Mouse (Mus musculus): Measurements from ENCODE around the gene Gkap1.

Gkap1 gene

DNA sequence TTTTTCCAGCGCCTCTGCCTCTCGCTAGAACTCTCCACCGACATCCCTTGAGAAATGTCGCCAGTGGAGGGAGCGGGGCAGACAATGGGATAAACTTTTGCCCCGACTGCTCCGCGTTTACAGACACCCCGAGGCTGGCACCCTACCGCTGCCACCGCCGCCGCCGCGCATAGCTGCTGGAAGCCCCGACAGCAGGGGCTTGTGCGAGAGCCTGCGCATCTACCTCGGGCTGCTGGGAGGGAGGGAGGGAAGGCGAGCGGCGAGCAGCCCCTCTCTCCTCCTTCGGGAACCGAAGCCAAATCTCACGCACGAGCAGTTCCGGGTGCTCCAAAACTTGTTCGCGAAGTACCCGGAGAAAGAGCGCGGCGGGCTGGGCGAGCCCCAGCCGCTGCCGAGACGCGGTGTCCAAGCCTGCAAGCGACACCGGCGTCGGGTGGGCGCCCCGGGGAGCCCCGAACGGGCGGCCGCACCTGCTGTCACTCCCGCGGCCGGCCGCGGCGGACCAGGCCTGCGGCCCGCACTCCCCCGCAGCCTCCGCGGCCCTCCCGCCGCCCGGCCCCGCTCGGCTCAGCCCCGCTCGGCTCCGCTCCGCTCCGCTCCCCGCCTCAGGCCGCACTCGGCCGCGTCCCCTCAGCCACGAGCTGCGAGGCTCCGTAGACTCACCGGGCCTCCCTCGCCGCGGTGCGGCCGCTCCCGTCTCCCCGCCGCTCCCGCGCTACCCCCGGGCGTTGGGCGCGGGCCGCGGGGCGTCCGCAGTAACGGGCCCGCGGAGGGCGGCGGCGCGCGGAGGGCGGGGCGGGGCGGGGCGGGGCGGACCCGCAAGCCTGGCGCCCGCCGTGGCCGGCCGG, 1.9 kb downstream of the Gkap1 start:
- in situ Hi-C loops (cut with MboI; ENCODE audit: unreplicated experiment in 2 of 2): loop anchor here in 1 of 2 experiments (25.0 kb wide), 1 partner anchor 1539 kb away; the partner anchor contains the start of gene Tut7

DNA sequence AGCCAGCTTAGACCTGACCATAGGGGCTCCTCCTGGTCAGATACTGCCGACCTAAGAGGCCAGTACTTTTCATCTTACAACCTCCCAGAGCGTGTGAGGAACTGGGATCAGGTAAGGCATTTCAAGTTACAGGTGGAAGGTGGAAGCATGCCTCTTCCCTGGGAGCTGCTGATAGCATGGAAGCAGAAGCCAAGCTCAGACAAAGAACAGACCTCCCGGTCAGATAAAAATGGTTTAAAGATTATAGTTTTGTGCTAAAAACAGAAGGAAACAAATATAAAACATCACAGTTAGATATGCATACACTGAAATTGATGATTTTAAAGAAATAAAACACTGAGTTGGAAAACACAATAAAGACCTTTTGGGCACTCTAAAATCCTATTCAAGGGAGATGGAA, 8.6 kb downstream of the Gkap1 start:
- in situ Hi-C loops (cut with MboI; ENCODE audit: unreplicated experiment in 2 of 2): loop anchor here in 1 of 2 experiments (25.0 kb wide), 1 partner anchor 1545 kb away; the partner anchor contains the start of gene Tut7

DNA sequence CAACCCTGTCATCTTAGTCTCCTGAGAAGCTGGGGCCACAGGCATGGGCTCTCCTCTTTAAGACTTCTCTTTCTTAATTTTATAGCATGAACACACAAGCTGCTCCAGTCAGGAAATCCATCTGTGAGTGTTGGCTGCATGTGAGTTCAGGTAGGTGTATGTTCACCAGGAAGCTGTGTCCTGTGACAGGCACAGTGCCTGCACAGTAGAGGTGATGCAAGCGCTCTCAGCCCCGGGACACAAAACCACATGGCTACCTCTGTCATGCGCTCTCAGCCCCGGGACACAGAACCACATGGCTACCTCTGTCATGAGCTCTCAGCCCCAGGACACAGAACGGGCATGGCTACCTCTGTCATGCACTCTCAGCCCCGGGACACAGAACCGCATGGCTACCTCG, 12.0 kb downstream of the Gkap1 start:
- in situ Hi-C loops (cut with MboI; ENCODE audit: unreplicated experiment in 2 of 2): loop anchor here in 1 of 2 experiments (25.0 kb wide), 1 partner anchor 1549 kb away; the partner anchor contains the start of gene Tut7

DNA sequence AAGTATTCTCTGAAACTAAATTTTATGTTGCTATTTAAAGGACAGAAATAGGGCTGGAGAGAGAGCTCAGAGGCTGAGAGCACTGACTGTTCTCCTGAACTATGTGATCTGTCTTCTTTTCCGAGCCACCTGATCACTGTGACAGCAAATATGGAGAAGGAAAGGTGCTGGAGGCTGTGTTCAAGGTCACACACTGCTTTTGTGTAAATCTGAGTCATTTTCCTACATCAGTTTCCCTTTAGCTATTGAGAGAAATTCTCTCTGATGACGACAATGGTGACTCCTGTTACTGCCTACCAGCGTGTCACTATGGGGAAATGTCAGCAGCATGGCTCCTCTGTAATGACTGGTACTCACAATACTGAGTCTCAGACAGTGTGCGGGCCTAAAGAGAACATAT, 13.8 kb downstream of the Gkap1 start:
- in situ Hi-C loops (cut with MboI; ENCODE audit: unreplicated experiment in 2 of 2): loop anchor here in 1 of 2 experiments (25.0 kb wide), 1 partner anchor 1551 kb away; the partner anchor contains the start of gene Tut7

DNA sequence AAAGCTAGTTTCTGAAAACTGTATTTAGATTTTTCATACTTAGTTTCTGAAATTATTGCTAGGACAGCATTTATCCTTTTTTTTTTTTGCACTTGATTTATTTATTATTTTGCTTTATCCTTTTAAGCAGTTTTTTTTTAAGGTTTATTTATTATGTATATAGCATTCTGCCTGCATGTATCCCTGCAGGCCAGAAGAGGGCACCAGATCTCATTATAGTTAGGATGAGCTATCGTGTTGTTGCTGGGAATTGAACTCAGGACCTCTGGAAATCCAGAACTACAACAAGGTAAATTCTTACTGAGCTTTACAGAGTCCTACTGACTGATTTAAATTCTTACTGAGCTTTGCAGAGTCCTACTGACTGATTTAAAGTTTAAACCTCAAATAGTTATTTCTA, 22.2 kb downstream of the Gkap1 start:
- in situ Hi-C loops (cut with MboI; ENCODE audit: unreplicated experiment in 2 of 2): loop anchor here in 1 of 2 experiments (25.0 kb wide), 1 partner anchor 1559 kb away; the partner anchor contains the start of gene Tut7

DNA sequence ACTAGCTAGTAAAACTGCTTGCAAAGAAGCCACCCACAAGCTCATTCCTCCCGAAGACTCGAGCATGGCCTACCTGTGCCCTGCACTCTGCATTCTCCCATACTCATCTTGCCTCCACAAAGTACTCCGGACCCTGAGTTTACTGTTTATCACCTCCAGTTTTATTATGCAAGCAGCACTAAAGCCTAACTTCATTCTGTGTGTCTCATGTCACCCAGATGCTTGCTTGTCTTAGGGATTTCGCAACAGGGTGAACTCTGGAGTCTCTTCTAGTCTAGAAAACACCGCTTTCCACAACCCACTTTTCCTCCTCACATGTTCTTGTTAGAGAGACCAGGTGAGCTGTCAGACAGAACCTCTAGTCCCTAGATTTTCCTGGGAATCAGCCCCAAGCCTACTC, 26.5 kb downstream of the Gkap1 start:
- in situ Hi-C loops (cut with MboI; ENCODE audit: unreplicated experiment in 2 of 2): no loop called here

DNA sequence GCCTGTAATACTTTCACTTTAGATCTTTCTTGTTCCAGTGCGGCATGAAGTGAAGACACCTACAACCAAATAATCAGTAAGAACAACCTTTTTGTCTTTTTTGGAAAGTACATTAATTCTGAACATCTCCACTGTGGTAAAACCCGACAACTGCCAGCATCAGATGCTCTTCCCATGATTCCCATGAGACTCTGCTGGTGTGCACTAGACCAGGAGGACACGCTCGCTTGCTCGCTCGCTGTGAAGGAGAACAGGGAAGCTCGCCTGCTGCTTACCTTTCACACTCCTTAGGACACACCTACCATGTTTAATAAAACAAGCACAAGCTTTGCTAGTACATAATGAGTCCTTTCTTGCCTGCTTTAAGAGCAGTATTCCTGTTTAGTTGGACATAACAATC, 39.0 kb downstream of the Gkap1 start:
- in situ Hi-C loops (cut with MboI; ENCODE audit: unreplicated experiment in 2 of 2): no loop called here

DNA sequence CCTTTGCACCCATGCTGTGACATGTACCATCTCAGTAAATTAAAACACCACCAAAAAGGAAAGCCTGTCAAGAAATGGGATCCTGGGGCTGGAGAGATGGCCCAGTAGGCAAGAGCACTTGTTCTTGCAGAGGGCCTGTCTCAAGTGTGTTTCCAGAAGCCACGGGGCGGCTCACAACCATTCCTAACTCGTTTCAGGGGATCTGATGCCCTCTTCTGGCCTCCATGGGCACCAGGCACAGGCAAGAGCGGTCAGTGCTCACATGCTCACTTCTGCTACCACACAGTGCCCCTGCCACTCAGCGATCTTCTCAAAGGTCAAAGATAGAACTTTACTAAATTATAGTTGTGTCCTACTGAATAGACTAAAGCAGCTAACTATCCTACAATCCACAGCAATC, 42.9 kb downstream of the Gkap1 start:
- in situ Hi-C loops (cut with MboI; ENCODE audit: unreplicated experiment in 2 of 2): loop anchor here (5.0 kb wide), 1 partner anchor 45 kb away; no protein-coding TSS in a partner anchor

DNA sequence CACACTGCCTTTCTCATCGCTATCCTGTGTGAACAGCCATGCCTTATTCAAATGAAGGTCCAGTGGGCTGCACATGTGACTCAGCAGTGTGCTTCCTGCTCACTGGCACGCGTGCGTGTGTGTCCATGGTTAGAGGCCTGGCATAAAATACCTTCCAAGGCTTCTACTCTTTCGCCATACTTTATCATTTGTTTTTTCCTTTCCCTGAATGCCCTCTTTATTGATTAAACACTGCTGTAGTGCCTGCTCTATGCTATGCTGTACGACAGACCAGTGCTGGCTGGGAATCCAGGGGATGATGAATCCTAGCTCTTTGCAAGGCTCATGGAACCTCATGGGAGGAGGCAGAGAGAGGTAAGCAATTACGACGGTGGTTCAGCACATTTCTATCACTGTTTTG, 43.4 kb downstream of the Gkap1 start:
- in situ Hi-C loops (cut with MboI; ENCODE audit: unreplicated experiment in 2 of 2): loop anchor here (5.0 kb wide), 1 partner anchor 45 kb away; no protein-coding TSS in a partner anchor

DNA sequence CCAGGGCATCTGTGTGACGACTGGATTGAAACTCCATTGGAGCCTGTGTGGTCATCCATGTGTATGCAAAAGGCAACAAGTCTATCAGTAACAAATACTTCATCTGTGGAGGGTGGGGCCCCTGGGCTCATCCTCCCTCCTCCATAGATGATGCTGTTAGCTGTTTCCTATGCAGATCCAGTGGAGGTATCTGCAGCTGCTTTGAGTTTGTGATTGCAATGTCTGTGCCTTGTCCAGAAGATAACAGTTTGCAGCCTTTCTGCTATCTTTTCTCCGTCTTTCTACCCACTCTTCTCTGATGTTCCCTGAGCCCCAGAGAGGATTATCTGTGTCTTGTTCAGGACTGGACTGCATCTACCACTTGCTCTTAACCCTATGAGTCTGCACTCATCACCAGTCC, 46.9 kb downstream of the Gkap1 start:
- in situ Hi-C loops (cut with MboI; ENCODE audit: unreplicated experiment in 2 of 2): no loop called here

DNA sequence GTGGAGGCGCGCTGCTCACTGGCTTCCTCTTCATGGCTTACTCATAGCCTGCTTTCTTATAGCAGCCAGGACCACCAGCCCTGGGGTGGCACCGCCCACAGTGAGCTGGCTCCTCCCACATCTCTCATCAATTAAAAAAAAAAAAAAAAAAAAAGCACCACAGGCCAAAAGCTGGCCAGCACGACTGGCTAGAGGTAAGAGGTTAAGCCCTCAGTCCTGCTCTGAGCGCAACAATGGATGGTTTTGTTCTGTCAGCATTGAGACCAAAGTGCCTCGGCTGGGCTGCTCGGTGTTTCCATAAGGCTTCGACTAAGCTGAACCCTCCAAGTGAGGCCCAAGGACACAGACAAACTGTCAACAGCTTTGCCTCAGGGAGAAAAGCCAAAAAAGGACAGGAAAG, 49.8 kb downstream of the Gkap1 start:
- in situ Hi-C loops (cut with MboI; ENCODE audit: unreplicated experiment in 2 of 2): no loop called here

DNA sequence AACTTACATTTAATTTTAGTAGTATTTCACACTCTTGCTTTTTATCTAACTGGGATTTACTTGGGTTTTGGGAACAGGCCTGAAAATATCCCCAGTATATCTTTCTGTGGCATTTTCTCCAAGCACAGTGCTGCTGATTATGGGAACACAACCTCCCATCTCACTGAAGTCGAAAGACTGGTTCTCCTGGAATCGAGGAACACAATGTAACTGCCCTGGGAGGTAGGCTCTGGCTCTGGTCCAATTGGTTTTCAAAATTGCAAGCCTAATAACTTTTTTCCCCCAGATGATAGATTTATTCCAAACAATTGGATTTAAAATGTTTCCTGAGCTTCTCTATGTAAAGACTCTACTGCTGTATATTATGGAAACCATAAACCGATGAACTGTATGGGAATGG, 55.3 kb downstream of the Gkap1 start:
- in situ Hi-C loops (cut with MboI; ENCODE audit: unreplicated experiment in 2 of 2): no loop called here

DNA sequence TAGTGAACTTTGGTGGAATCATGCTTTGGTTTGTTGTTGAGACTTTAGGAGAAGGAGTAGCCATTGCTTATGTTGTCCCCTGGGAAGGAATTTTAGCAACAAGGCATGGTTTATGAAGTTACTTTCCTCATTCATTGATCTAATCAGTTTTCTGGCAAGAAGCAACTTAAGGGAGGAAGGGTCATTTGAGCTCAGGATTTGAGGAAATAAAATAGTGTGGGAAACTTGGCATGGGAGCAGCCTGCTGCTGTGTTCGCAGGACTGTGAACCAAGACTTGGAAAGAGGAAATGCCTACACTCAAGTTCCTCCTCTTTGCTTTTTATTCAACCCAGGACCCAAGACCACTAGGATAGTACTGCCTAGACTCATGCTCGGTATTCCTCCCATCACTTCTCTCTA, 58.0 kb downstream of the Gkap1 start:
- in situ Hi-C loops (cut with MboI; ENCODE audit: unreplicated experiment in 2 of 2): no loop called here

DNA sequence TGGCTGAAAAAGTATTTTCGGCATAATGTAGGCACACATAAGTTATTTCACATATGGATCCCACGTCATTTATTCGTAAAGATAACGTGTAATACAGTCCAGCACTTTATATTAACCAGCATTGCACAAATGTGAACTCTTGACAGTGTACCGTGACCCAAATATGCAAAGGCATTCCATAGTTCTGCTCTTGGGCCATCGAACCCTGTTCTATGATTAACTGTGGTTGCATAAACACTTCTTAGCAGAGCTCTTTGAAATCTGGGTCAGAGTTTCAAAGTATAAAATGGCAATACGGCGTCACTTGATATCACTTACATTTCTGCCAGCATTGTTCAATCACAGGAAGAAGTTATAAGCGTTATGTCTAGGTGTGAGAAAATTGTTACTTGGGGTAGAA, 59.1 kb downstream of the Gkap1 start:
- in situ Hi-C loops (cut with MboI; ENCODE audit: unreplicated experiment in 2 of 2): no loop called here

DNA sequence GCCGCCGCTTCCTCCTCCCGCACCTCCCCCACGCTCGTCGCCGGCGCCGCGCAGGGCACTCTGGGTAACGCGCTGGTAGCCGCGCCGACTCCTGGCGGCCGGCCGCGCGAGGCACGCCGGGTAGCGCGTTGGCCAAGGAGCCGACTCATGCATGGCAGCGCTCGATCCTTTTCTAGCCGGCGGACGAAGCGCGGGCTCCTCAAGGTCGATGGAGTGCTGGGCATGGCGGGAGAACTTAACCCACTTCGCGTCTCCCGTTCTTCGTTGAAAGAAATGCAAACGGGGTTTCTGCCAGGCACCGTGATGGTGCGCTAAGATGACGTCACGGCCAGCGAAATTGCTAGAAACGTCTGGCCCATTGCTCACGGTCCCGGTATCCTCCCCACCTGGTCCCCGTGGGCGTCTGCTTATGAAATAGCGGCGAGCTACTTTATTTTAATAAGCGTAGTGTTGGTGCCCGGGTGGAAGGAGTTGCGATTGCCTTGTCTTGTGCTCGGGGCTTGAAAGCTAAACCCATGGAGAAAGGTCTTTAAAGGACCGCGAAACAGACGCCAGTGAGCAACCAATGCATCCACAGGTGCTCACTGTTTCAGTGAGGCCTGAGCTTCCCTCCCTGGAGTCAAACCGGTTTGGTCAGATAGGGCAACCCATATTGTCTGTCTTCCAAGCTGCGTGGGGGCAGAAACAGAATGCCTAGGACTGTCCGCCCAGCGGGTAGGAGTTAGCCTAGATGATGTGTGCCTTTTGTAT, 59.7 kb downstream of the Gkap1 start, which contains the start of gene Ubqln1:
Ubqln1 (minus strand) TSS at position 62 of the 750 bp plus-strand sequence.
- in situ Hi-C loops (cut with MboI; ENCODE audit: unreplicated experiment in 2 of 2): no loop called here

DNA sequence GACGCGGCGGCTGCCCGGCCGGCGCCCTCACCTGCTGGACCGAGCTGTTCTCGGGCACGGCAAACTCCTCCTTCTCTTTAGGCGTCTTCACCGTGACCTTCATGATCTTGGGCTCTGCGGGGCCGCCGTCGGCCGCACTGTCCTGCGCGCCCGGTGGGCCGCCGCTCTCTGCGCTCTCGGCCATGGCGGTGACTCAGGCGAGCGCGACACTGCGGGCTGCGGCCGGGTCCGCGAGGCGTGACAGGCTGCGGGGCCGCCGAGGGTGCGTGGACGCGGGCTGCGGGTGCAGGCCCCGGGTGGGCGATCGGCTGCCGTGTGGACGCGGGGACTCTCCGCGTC, 60.3 kb downstream of the Gkap1 start:
- in situ Hi-C loops (cut with MboI; ENCODE audit: unreplicated experiment in 2 of 2): no loop called here

DNA sequence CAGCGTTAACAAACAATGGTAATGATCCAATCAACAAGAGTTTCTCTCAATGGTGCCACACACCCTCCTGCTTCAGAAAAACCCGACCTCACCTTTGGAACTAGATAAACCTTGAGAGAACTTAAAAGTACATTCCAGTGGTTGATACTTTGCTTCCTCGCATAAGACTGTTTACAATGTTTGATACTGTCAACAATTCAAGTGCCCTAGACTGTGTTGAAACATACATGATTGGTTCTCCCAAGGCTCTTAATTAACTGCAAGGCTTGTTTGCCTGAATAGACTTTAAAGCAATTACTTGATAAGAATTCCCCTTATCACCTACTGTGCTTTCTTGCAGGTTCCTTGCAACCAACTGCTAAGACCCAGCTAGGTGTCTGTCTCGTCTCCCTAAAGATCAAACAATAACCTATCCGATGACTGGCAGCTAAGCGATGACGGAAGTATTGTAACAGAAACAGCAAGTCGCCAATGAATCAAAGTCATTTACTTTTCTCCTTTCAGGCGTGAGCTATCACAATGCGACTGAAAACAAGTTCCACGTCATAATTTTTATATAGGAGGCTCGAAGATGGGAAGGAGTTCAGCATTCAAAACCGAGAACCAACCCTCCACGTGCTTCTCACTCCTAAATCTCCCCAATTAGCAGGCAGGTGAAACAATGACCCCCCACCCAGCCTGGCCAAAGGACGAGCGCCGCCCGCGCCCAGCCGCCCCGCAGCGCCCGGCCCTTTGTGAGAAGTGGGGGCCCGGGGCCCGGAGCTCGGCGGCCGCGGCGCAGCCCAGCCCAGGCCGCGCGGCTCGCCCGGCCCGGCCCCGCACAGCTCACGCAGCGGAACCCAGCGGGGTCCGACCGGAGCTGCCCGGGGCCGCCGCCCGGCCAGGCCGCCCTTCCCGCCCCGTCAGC, 60.9 kb downstream of the Gkap1 start:
- in situ Hi-C loops (cut with MboI; ENCODE audit: unreplicated experiment in 2 of 2): no loop called here

DNA sequence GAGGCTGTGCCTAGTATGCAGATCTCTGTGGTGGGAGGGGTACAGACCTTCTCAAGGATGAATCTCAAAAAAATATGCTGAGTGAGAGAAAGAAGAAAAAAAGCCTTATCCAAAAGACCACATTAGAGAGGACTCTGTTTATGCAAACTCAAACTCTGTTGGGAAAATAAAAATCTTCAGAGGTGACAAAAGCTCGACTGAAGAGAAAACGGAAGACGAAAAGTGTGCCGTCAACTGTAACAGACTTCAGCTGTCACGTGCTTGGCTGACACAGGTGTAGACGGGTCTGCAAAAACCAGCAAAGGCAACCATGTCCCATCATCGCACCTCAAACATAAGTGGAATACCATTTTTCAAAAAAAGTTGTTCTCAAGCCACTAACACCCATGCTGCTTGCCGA, 61.7 kb downstream of the Gkap1 start:
- in situ Hi-C loops (cut with MboI; ENCODE audit: unreplicated experiment in 2 of 2): no loop called here

DNA sequence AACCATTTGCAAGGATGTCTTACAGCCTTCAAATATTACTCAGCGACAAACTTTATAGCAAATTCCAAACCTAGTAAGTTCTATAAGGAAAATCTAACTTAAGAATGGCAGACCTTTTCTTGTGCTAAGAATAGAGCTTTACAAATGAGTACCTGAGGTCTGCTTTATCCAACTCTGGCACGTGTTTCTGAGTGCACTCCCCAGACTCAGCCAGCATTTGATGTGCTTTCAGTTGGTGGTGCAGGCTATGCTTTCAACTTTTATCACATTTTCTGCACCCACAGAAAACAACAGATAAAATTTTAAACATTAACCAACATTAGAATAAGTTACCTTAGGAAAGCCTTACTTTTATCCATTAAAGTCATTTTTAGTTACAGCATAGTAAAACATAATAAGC, 63.0 kb downstream of the Gkap1 start:
- in situ Hi-C loops (cut with MboI; ENCODE audit: unreplicated experiment in 2 of 2): no loop called here

DNA sequence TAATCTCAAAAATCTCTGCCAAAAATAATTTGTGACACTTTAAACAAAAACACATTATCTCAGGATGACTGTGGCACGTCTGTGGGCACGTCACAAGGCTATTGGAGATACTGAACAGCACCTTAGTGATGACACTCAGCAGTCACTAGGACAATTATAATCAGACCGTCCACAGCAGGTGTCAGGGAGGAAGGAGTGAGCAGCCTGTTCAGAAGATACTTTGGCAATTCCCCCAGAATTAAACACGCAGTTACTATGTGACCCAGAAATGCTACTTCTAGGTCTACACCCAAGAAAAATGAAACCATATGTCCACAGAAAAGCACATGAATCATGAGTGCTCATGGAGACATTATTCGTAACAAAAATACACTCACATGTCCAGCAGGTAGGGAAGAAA, 65.1 kb downstream of the Gkap1 start:
- in situ Hi-C loops (cut with MboI; ENCODE audit: unreplicated experiment in 2 of 2): no loop called here
